Mouse (Mus musculus) lung, embryonic 15.5 days (tissue): Measurements from ENCODE around the gene Plekhh2. TPM values are rescaled to one million over a fixed set of nuclear protein-coding genes. Genes with fewer than 3 reads are reported as not detected.

Experiments
- ATAC-seq: fragments of 200-750 bp; cut with Nextera tagmentation; 2 replicates; pipeline ENCODE4 v1.8.0; 2017; ENCODE audit warnings: moderate number of reproducible peaks, borderline replicate concordance; ENCODE audit not compliant: low FRiP score, low TSS enrichment; ENCODE audit errors: extremely low read depth
- H3K27ac ChIP-seq: fragments of 300-500 bp; sonication (generic); 2 replicates; pipeline ENCODE4 v1.5.1; 2015; ENCODE audit warnings: moderate library complexity, mild to moderate bottlenecking, inconsistent platforms
- H3K27me3 ChIP-seq: fragments of 300-500 bp; sonication (generic); 2 replicates; pipeline ENCODE4 v1.6.1; 2015; ENCODE audit warnings: inconsistent platforms
- H3K36me3 ChIP-seq: fragments of 300-500 bp; sonication (generic); 2 replicates; pipeline ENCODE4 v1.6.1; 2015; ENCODE audit warnings: inconsistent platforms
- H3K4me1 ChIP-seq: fragments of 300-500 bp; sonication (generic); 2 replicates; pipeline ENCODE4 v1.6.1; 2015; ENCODE audit warnings: inconsistent platforms
- H3K4me2 ChIP-seq: fragments of 300-500 bp; sonication (generic); 2 replicates; pipeline ENCODE4 v1.6.1; 2015; ENCODE audit warnings: inconsistent platforms, mild to moderate bottlenecking, moderate library complexity
- H3K4me3 ChIP-seq: fragments of 300-500 bp; sonication (generic); 2 replicates; pipeline ENCODE4 v1.5.1; 2015; ENCODE audit warnings: mild to moderate bottlenecking, inconsistent platforms
- H3K9ac ChIP-seq: fragments of 300-500 bp; sonication (generic); 2 replicates; pipeline ENCODE4 v1.6.1; 2015; ENCODE audit warnings: inconsistent platforms
- H3K9me3 ChIP-seq: fragments of 300-500 bp; sonication (generic); 2 replicates; pipeline ENCODE4 v1.6.1; 2016; ENCODE audit warnings: inconsistent platforms
- WGBS: fragments of 180-500 bp; shearing (Covaris S2); methylation state at CpG from one replicate; pipeline ENCODE4 v1.1.7; 2015; 5-methylcytosine and 5-hydroxymethylcytosine counted together
- polyA plus RNA-seq: library from polyadenylated mRNA; unstranded; fragments of >200 nt; fragmentation: Nextera tagmentation; extraction: Ambion mirVana; gene quantifications from 2 replicates; pipeline ENCODE4 v1.2.1, GENCODE M21; 2015

The Plekhh2 gene
- polyA plus RNA-seq, 1 experiment from 2014 or later: 8.8 TPM

DNA sequence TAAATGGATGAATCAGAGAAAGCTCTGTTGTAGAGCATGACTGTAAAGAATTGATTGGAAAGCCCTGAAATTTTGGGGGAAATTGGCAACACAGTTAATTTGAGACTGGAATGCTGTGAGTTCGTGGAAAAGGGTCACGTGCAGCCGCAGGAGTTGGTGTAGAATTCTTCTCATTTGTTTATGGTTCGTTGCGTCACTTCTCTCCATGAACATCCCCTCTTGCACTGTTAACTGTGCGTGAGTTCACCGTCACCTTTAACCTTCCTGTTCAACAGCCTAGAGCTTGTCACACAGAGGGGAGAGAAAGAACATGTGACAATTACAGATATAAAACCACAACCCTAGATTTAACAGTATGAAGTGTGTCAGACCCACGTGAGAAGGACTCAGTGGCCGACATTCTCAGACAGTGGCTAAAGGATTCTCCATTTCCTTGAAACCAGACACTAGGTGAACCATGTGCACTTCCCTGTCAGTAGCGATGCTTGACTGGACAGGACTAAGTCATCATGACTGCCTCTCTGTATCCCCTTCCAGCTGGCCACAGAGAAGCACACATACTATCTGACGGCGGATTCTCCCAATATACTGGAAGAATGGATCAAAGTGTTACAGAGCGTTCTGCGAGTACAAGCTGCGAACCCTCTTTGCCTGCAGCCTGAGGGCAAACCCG is 65.1 kb downstream of the Plekhh2 start:
- H3K27me3 ChIP-seq: no peaks in the 10 kb centered on the region
- H3K27ac ChIP-seq: no peak overlapping the region
- peaks cover 6% of the 10 kb centered on the region; the same call in 1 of the 2 replicates for H3K4me1 ChIP-seq
- no peak overlapping the region for H3K4me2 ChIP-seq
- H3K9ac ChIP-seq: no peak overlapping the region
- no peak for ATAC-seq
- H3K4me3 ChIP-seq: no peak overlapping the region
- WGBS: 67% methylated on average over 16 of the region's 16 CpGs
- no peaks in the 10 kb centered on the region for H3K9me3 ChIP-seq
- peaks cover 11% of the 10 kb centered on the region; the same call in 1 of the 2 replicates for H3K36me3 ChIP-seq

DNA sequence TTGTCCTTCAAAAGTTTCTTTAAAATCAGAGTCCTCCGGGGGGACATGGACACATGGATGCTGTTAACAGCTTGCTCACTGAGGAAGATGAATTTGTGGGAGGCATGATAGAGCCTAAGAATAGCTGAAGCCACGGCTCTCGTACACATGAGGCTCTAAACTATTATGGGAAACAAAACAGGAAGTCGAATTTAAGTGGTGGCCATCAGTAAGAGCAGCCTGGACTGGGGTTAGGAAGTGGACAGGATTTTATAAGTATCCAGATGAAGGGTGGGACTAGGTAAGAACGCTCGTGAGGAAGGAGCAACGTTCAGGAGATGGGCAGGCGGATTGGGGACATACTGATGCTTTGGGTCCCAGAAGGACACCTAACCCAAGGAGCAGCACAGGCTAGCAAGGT is 67.6 kb downstream of the Plekhh2 start:
- Histone ChIP-seq H3K27ac (no peak overlapping the region), H3K36me3 (peaks cover 11% of the 10 kb centered on the region; the same call in 1 of the 2 replicates), H3K27me3 (no peaks in the 10 kb centered on the region), H3K9me3 (no peaks in the 10 kb centered on the region), H3K4me2 (no peak overlapping the region), H3K4me1 (no peaks in the 10 kb centered on the region), H3K9ac (no peak overlapping the region), H3K4me3 (no peak overlapping the region)
- ATAC-seq: no peak
- 66% methylated on average over 8 of the region's 8 CpGs for WGBS

- no peaks in the 10 kb centered on the region for H3K4me1 ChIP-seq
- no peak overlapping the region for H3K4me2 ChIP-seq
- H3K9me3 ChIP-seq: no peaks in the 10 kb centered on the region
- H3K27me3 ChIP-seq: no peaks in the 10 kb centered on the region
- H3K36me3 ChIP-seq: peaks cover 11% of the 10 kb centered on the region; the same call in 1 of the 2 replicates
- H3K27ac ChIP-seq: no peak overlapping the region
- H3K4me3 ChIP-seq: no peak overlapping the region
- ATAC-seq: no peak
- 85% methylated on average over 10 of the region's 10 CpGs for WGBS
- no peak overlapping the region for H3K9ac ChIP-seq
Observed at GRCm38 (mm10) chr17:84579817-84580216, 68.1 kb downstream of the Plekhh2 start.

DNA sequence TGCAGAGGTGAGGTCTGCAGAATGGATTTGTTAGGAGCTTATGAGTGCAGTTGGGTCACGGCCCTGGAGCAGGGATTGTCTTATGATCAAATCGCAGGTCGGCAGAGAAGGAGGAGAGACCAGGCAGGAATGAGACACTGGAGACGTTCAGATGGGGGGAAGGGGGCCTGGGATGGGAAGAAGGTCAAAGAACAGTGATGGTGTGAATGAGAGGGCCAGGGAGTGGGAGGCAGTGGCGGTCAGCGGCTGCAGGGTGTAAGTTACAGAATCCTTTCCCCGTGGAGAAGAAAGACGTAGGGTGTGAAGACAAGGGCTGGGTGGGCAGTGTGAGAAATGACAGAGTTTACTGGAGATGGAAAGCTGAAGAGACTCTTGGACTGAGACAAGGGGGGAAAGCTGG is 69.1 kb downstream of the Plekhh2 start:
- Histone ChIP-seq H3K4me1 (no peaks in the 10 kb centered on the region), H3K27ac (no peak overlapping the region), H3K4me2 (no peak overlapping the region), H3K4me3 (no peak overlapping the region), H3K36me3 (peaks cover 8% of the 10 kb centered on the region; the same call in 1 of the 2 replicates), H3K9ac (no peak overlapping the region), H3K27me3 (no peaks in the 10 kb centered on the region), H3K9me3 (no peaks in the 10 kb centered on the region)
- no peak for ATAC-seq
- WGBS: 55% methylated on average over 8 of the region's 8 CpGs

- Histone ChIP-seq H3K9me3 (no peaks in the 10 kb centered on the region), H3K4me3 (no peak overlapping the region), H3K4me1 (no peaks in the 10 kb centered on the region), H3K36me3 (peaks cover 8% of the 10 kb centered on the region; the same call in 1 of the 2 replicates), H3K27me3 (no peaks in the 10 kb centered on the region), H3K4me2 (no peak overlapping the region), H3K9ac (no peak overlapping the region), H3K27ac (0 out of 2 replicates have a peak overlapping the region, but pooled peaks have one; percentile 33)
- WGBS: 71% methylated on average over 8 of the region's 8 CpGs
- ATAC-seq: no peak
Observed at GRCm38 (mm10) chr17:84581740-84582414, 70.2 kb downstream of the Plekhh2 start.

GRCm38 (mm10) chr17:84584107-84584506 is 72.4 kb downstream of the Plekhh2 start:
- WGBS: 89% methylated on average over 9 of the region's 9 CpGs
- Histone ChIP-seq H3K4me3 (no peak overlapping the region), H3K4me1 (no peaks in the 10 kb centered on the region), H3K27ac (no peak overlapping the region), H3K9me3 (no peaks in the 10 kb centered on the region), H3K4me2 (no peak overlapping the region), H3K36me3 (peaks cover 5% of the 10 kb centered on the region; the same call in 1 of the 2 replicates), H3K27me3 (no peaks in the 10 kb centered on the region), H3K9ac (no peak overlapping the region)
- ATAC-seq: no peak

DNA sequence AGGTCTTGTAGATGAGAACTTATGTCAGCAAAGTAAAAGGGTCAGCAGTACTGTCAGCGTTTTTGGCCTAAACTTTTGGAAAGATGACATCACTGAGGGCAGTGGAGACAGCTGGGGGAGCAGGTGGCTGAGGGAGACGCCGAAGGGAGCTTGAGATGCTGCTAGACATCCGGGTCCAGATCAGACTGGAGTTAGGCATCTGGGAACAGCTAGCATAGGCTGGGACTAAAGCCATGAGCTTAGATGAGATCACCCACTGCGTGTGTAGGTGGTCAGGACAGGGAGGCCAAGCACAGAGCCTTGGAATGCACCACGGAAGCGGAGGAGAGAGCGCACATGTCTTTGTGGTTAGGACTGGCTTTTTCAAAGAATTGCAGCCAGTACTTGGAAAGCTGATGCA is 73.4 kb downstream of the Plekhh2 start:
- Histone ChIP-seq H3K4me3 (no peak overlapping the region), H3K27ac (no peak overlapping the region)

GRCm38 (mm10) chr17:84590065-84590464 is 78.4 kb downstream of the Plekhh2 start:
- WGBS: 95% methylated on average over 7 of the region's 7 CpGs
- no peaks in the 10 kb centered on the region for H3K4me1 ChIP-seq
- H3K9ac ChIP-seq: no peak overlapping the region
- H3K4me2 ChIP-seq: no peak overlapping the region
- no peak overlapping the region for H3K4me3 ChIP-seq
- no peak overlapping the region for H3K27ac ChIP-seq
- no peak for ATAC-seq
- no peaks in the 10 kb centered on the region for H3K27me3 ChIP-seq
- no peaks in the 10 kb centered on the region for H3K9me3 ChIP-seq
- H3K36me3 ChIP-seq: peaks cover 43% of the 10 kb centered on the region

More for the DNA sequence above, 73.4 kb downstream of the Plekhh2 start:
- Histone ChIP-seq H3K4me1 (no peaks in the 10 kb centered on the region), H3K4me2 (no peak overlapping the region), H3K9ac (no peak overlapping the region), H3K27me3 (no peaks in the 10 kb centered on the region), H3K36me3 (peaks cover 15% of the 10 kb centered on the region), H3K9me3 (no peaks in the 10 kb centered on the region)
- 81% methylated on average over 8 of the region's 8 CpGs for WGBS
- no peak for ATAC-seq

DNA sequence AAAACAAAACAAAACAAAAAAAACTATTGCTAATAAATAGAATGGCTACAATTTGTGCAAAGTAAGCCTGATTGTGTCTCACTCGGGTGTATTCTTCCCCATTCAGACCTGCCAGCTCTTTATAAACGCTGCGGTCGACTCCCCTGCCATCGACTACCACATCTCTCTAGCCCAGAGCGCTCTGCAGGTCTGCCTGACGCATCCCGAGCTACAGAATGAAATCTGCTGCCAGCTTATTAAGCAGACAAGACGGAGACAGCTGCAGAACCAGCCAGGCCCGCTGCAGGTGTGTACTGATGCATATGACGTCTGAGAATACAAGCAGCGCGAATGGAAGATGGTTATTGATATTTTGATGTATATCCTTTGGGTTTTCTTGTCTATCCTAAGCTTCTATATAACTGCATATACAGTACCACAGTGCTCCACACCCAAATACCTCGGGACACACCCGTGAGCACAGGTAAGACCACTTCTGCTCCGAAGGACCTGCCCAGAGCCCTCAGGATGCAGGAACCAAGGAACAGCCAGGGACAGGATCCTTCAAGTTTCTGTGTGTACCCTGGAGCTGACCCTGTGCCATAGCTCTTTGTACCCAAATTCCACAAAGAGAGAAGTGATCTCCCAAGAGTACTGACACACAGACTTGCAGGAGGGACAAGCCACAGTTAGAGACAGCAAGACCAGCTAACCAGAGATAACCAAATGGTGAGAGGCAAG is 79.9 kb downstream of the Plekhh2 start:
- H3K4me2 ChIP-seq: no peak overlapping the region
- 87% methylated on average over 16 of the region's 16 CpGs for WGBS
- H3K27me3 ChIP-seq: no peaks in the 10 kb centered on the region
- no peak overlapping the region for H3K27ac ChIP-seq
- H3K9ac ChIP-seq: no peak overlapping the region
- peaks cover 8% of the 10 kb centered on the region; the same call in 1 of the 2 replicates for H3K4me1 ChIP-seq
- ATAC-seq: no peak
- H3K36me3 ChIP-seq: peaks cover 46% of the 10 kb centered on the region
- no peak overlapping the region for H3K4me3 ChIP-seq
- no peaks in the 10 kb centered on the region for H3K9me3 ChIP-seq

DNA sequence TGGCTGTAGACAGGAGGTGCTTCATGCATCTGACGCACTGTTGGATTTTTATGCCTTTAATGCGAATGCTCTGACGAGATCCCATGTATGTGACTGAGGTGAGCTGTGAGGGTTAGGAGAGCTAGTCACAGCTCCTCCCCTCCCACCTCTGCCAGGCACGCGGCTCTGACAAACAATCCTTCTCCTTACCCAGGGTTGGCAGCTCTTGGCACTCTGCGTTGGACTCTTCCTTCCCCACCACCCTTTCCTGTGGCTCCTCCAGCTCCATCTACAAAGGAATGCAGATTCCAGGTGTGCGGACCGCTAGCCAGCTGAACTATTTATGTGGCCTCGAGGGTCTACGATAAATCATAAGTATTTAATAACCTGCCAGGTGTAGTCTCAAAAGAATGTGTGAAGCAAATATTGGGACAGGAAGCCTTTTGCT is 84.3 kb downstream of the Plekhh2 start:
- ATAC-seq: peak; percentile 72
- Histone ChIP-seq H3K9ac (no peak overlapping the region), H3K4me2 (no peak overlapping the region)

DNA sequence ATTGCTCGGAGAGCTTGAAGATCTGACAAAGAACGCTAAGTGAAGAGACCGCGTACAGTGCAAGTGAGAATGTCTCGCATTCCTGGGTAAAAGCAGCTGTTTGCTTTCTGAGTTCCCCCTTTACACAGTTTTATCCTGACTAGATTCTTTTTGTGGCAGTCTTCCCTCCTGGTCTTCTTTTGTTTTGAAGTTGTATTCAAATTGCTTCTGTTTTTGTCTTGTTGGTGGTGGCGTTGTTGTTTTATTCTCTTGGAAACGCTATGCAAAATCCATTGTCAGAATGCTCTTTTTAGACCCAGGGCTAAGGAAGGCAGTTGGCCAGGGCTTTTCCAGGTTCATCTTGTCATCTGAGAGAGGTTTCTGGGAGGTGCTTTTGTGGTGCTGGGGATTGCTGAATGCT is 84.8 kb downstream of the Plekhh2 start:
- Histone ChIP-seq H3K4me2 (no peak overlapping the region), H3K4me3 (no peak overlapping the region), H3K9ac (no peak overlapping the region), H3K36me3 (peaks cover 21% of the 10 kb centered on the region), H3K4me1 (peaks cover 11% of the 10 kb centered on the region; the same call in 1 of the 2 replicates), H3K27me3 (no peaks in the 10 kb centered on the region), H3K27ac (peak overlapping the region; percentile 69), H3K9me3 (no peaks in the 10 kb centered on the region)
- ATAC-seq: no peak
- 58% methylated on average over 7 of the region's 7 CpGs for WGBS

More for the DNA sequence above, 84.3 kb downstream of the Plekhh2 start:
- H3K4me3 ChIP-seq: no peak overlapping the region
- peaks cover 11% of the 10 kb centered on the region; the same call in 1 of the 2 replicates for H3K4me1 ChIP-seq
- H3K36me3 ChIP-seq: peaks cover 24% of the 10 kb centered on the region
- peak overlapping the region; percentile 69 for H3K27ac ChIP-seq
- 32% methylated on average over 10 of the region's 10 CpGs for WGBS
- H3K27me3 ChIP-seq: no peaks in the 10 kb centered on the region
- H3K9me3 ChIP-seq: no peaks in the 10 kb centered on the region
